Comparison of ENCODE assay signal across 10 mouse cellular contexts in the genomic region with DNA sequence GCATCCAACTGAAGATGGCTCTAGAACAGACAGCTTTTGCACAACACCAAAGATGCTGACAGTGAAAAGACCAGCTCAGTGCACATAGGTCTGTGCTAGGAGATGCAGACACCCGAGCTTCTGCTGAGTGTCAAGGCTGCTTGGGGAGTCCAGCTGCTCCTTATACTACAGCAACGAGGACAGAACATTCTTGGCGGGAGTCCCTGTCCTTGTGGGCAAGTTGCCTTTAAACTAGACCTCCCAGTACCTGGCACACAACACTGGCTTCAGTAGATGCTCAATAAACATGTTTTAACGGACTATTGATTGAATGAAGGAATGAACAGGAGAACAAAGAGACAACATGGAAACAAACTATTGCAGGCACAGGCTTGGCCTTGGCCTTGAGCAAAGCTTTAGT.
A peak's percentile ranks its signal among the peaks of the same experiment; 100 is the strongest.
DNase-seq lines count a peak whose midpoint lies in the region; ATAC-seq and TF ChIP-seq lines count a peak whose summit lies in the region.
"Had no signal": no experiment of that assay in that cellular context is flagged by ENCODE, and none has a peak within 500 bp of the region (broad histone marks: within the 10 kb centered on the region; RNA-seq: fewer than 3 reads in every experiment).

No protein-coding gene starts in this region.

- no peak for TF ChIP-seq CTCF in lung, embryonic 14.5 days (IDR thresholded peaks at IDR 0.05; ENCODE audit: low read depth)
- TF ChIP-seq CTCF in thymus, adult 2 months (IDR thresholded peaks at IDR 0.05; ENCODE audit: borderline replicate concordance, control insufficient read depth, extremely low read depth, insufficient read depth, low read length, poor library complexity), result no peak

- H3K27me3 ChIP-seq in lung, embryonic 14.5 days (ENCODE audit: insufficient read depth, low read length), result no peaks in the 10 kb centered on the region
- H3K27me3 ChIP-seq in thymus, adult 2 months (ENCODE audit: control insufficient read depth, insufficient read depth, low read length), result no peaks in the 10 kb centered on the region

- peak overlapping the region; percentile 2; the same call in 1 of the 2 replicates for H3K27ac ChIP-seq in lung, embryonic 14.5 days (ENCODE audit: low read depth)
- no peak overlapping the region for H3K27ac ChIP-seq in thymus, adult 2 months (ENCODE audit: control insufficient read depth, insufficient read depth, low read length)
- H3K27ac ChIP-seq: forebrain, embryonic 10.5 days had no signal

- peaks cover 30% of the 10 kb centered on the region for H3K4me1 ChIP-seq in lung, embryonic 14.5 days (ENCODE audit: insufficient read depth)
- H3K4me1 ChIP-seq in thymus, adult 2 months (replicated peaks; ENCODE audit: control insufficient read depth, insufficient read depth, low read length), result no peaks in the 10 kb centered on the region

- H3K4me3 ChIP-seq in lung, embryonic 14.5 days (ENCODE audit: low read depth, low read length), result no peak overlapping the region
- H3K4me3 ChIP-seq in thymus, adult 2 months (ENCODE audit: control insufficient read depth, insufficient read depth, low read length), result no peak overlapping the region
- H3K4me3 ChIP-seq: forebrain, embryonic 10.5 days had no signal

- H3K9ac ChIP-seq in lung, embryonic 14.5 days, result no peak overlapping the region

- DNase-seq in urinary bladder, postnatal 14 days (ENCODE audit: low spot score), result peak; percentile 75
- no peak for DNase-seq in urinary bladder, adult 2 months (ENCODE audit: low spot score)
- DNase-seq in gastrocnemius, postnatal 36 days, result peak; percentile 53 to 83
- DNase-seq in lung, embryonic 14.5 days, result peak; percentile 82
- peak; percentile 85 for DNase-seq in testis, postnatal 14 days (ENCODE audit: low spot score)
- no peak for DNase-seq in right cerebral cortex, adult 2 months (ENCODE audit: low spot score in 2 of 2)
- no peak for DNase-seq in thymus, adult 2 months
- no peak for DNase-seq in thymus, adult 18-20 months
- DNase-seq: thymus, postnatal 25 days had no signal

- WGBS in lung, embryonic 14.5 days, result 39% methylated on average over 4 of the region's 4 CpGs
- 84% methylated on average over 4 of the region's 4 CpGs for WGBS in thymus, adult 2 months

- ATAC-seq in lung, embryonic 14.5 days (ENCODE audit: insufficient read depth), result peak; percentile 73

- no peak for TF ChIP-seq POLR2A in thymus, adult 2 months (IDR thresholded peaks at IDR 0.05; ENCODE audit: control insufficient read depth, extremely low read depth, insufficient read depth, low read length, poor library complexity)

- intact Hi-C loops in gastrocnemius, postnatal 36 days (cut with DNase I), result no loop called here

- no peaks in the 10 kb centered on the region for H3K36me3 ChIP-seq in lung, embryonic 14.5 days (ENCODE audit: insufficient read depth)
- H3K36me3 ChIP-seq in thymus, adult 2 months (ENCODE audit: control insufficient read depth, insufficient read depth, low read length), result no peaks in the 10 kb centered on the region
- H3K36me3 ChIP-seq: forebrain, embryonic 10.5 days had no signal

- no peak overlapping the region for H3K4me2 ChIP-seq in lung, embryonic 14.5 days

- no peaks in the 10 kb centered on the region for H3K9me3 ChIP-seq in lung, embryonic 14.5 days (ENCODE audit: low read depth, low read length)
- H3K9me3 ChIP-seq: forebrain, embryonic 10.5 days had no signal

Comparison
In these comparisons a context has a peak if more than half of its experiments do, and no peak if none do; other contexts are left out.
1. DNase-seq: peak in urinary bladder, postnatal 14 days (single experiment), gastrocnemius, postnatal 36 days (2 of 2), lung, embryonic 14.5 days (single experiment) and testis, postnatal 14 days (single experiment); none in urinary bladder, adult 2 months (single experiment), right cerebral cortex, adult 2 months (0 of 2), thymus, adult 2 months (single experiment) and thymus, adult 18-20 months (0 of 2).